Mouse (Mus musculus): ENCODE results near the gene Srxn1.
"Not testable (repeated sequence)": the region's sequence is repeated elsewhere in the genome, so short reads cannot be mapped to it uniquely, and the experiment has no call there.

The Srxn1 gene

GRCm38 (mm10) chr2:152105318-152106224 lies at the start of gene Srxn1:
Gene Srxn1, plus strand, starts transcription at chr2:152105516.
- CTCF ChIA-PET = interaction anchor here (0.7 kb wide), 1 partner anchor 564 kb away, joined by 3 read pairs; no protein-coding TSS in a partner anchor

- CTCF ChIA-PET = no interaction called here
These were observed 48.7 kb upstream of the Srxn1 start for GRCm38 (mm10) chr2:152056368-152057251.

GRCm38 (mm10) chr2:152057252-152057563 lies 48.1 kb upstream of the Srxn1 start:
- CTCF ChIA-PET = no interaction called here

GRCm38 (mm10) chr2:152062817-152063216 lies 42.5 kb upstream of the Srxn1 start:
- CTCF ChIA-PET = not testable (repeated sequence)

GRCm38 (mm10) chr2:152068660-152069433 lies 36.5 kb upstream of the Srxn1 start:
- CTCF ChIA-PET = no interaction called here

GRCm38 (mm10) chr2:152069434-152069786 lies 35.9 kb upstream of the Srxn1 start:
- CTCF ChIA-PET = no interaction called here

GRCm38 (mm10) chr2:152069941-152070340 lies 35.4 kb upstream of the Srxn1 start:
- CTCF ChIA-PET = no interaction called here

- CTCF ChIA-PET = no interaction called here
These were observed 30.8 kb upstream of the Srxn1 start for GRCm38 (mm10) chr2:152074521-152074920.

- CTCF ChIA-PET = no interaction called here
These were observed 29.9 kb upstream of the Srxn1 start for GRCm38 (mm10) chr2:152075294-152075889.

- CTCF ChIA-PET = no interaction called here
These were observed 28.0 kb upstream of the Srxn1 start for GRCm38 (mm10) chr2:152077337-152077736.

GRCm38 (mm10) chr2:152080685-152081541 lies 24.4 kb upstream of the Srxn1 start, which contains the start of gene Scrt2:
Gene Scrt2, plus strand, starts transcription at chr2:152081529.
- CTCF ChIA-PET = no interaction called here

- CTCF ChIA-PET = no interaction called here
These were observed 23.5 kb upstream of the Srxn1 start for GRCm38 (mm10) chr2:152081641-152082448.

GRCm38 (mm10) chr2:152082456-152083285 lies 22.6 kb upstream of the Srxn1 start:
- CTCF ChIA-PET = no interaction called here

GRCm38 (mm10) chr2:152083411-152083810 lies 21.9 kb upstream of the Srxn1 start:
- CTCF ChIA-PET = no interaction called here

- CTCF ChIA-PET = interaction anchor here (0.6 to 0.7 kb wide), 2 partner anchors 12 to 1339 kb away, joined by 3 read pairs; no protein-coding TSS in a partner anchor
These were observed 21.0 kb upstream of the Srxn1 start for GRCm38 (mm10) chr2:152084298-152084697.

GRCm38 (mm10) chr2:152085414-152085813 lies 19.9 kb upstream of the Srxn1 start:
- CTCF ChIA-PET = no interaction called here

- CTCF ChIA-PET = no interaction called here
These were observed 18.9 kb upstream of the Srxn1 start for GRCm38 (mm10) chr2:152086451-152086850.

- CTCF ChIA-PET = interaction anchor here (0.6 kb wide), 1 partner anchor 17 kb away, joined by 3 read pairs; no protein-coding TSS in a partner anchor
These were observed 18.2 kb upstream of the Srxn1 start for GRCm38 (mm10) chr2:152087111-152087510.

- CTCF ChIA-PET = interaction anchor here (0.6 kb wide), 1 partner anchor 23 kb away, joined by 3 read pairs; no protein-coding TSS in a partner anchor
These were observed 16.2 kb upstream of the Srxn1 start for GRCm38 (mm10) chr2:152089078-152089477.
